Mouse (Mus musculus): ENCODE data around the gene Mmp8.

DNA sequence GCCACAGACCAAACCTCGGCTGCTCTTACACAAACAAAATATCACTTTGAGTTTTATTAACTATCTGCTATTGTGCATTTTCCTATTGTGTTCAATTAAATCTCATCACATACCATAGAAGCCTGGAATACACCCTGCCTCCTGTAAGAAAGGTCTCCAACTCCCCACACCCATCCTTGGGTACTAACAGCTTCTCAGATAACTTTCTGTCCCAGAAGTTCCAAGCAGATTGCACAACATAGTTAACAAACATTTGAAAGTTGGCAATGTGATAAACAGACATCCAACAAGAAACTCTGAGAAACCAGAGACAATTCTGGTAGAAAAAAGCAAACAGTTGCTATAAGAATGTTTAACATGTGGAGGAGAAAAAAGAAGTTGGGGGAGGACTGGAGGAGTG, 12.2 kb downstream of the Mmp8 start:
- TF ChIP-seq CTCF (IDR thresholded peaks at IDR 0.05; ENCODE audit: control insufficient read depth, insufficient read depth, low read length): no peak
- no peak for TF ChIP-seq POLR2A (IDR thresholded peaks at IDR 0.05; ENCODE audit: borderline replicate concordance, control insufficient read depth, low read depth, low read length)

Measured in bone marrow, adult 2 months (tissue).